Mouse (Mus musculus) CD4-positive, CD25-positive, alpha-beta regulatory T cell, adult 2 months (primary cell): ENCODE measurements around the gene Foxm1.

Source experiments
- DNase-seq: peaks from one replicate; pipeline ENCODE4 v3.0.0-alpha.2; 2012; ENCODE audit warnings: low read depth, low spot score

Gene Foxm1

GRCm38 (mm10) chr6:128362381-128363006 lies at the start of gene Foxm1, which contains the start of gene Rhno1:
Gene Foxm1 (plus strand): TSS chr6:128362967.
Gene Rhno1 (minus strand): TSS chr6:128362911.
- DNase-seq = peak; percentile 90

- DNase-seq = no peak
These were observed 48.0 kb upstream of the Foxm1 start for GRCm38 (mm10) chr6:128314796-128315195.

DNA sequence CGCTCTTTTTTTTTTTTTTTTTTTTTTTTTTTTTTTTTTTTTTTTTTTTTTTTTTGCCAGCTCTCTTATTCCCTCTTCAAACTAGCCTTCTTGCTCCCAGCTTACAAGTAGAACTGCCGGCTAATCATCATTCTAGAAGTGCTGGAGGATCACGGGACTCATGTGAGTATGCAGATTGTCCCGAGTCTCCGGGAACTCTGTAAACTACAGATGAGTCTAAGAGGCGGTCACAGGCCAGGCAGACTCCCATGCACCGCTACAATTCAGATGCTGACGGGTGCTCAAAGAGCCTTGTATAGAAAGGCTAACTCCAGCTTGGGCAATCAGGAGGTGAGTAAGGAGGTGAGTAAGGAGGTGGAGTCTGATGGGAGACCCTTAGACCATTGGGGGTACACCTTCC lies 47.2 kb upstream of the Foxm1 start:
- DNase-seq = no peak

DNA sequence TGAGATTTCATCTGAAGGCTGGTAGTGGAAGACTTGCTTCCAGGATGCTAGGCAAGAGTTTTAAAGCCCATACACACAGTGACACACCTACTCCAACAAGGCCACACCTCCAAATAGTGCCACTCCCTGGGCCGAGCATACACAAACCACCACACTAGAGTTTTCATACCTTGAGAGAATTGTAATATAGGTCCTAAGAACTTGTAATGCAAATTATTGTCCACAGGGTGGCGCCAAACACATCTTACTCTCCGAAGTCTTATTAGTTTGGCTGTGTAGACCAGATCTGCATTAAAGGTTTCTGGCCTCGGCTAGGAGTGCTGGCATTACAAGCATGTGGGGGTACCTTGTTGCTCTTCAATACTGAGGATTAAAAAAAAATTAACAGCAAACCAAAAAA lies 44.5 kb upstream of the Foxm1 start:
- DNase-seq = peak; percentile 85

DNA sequence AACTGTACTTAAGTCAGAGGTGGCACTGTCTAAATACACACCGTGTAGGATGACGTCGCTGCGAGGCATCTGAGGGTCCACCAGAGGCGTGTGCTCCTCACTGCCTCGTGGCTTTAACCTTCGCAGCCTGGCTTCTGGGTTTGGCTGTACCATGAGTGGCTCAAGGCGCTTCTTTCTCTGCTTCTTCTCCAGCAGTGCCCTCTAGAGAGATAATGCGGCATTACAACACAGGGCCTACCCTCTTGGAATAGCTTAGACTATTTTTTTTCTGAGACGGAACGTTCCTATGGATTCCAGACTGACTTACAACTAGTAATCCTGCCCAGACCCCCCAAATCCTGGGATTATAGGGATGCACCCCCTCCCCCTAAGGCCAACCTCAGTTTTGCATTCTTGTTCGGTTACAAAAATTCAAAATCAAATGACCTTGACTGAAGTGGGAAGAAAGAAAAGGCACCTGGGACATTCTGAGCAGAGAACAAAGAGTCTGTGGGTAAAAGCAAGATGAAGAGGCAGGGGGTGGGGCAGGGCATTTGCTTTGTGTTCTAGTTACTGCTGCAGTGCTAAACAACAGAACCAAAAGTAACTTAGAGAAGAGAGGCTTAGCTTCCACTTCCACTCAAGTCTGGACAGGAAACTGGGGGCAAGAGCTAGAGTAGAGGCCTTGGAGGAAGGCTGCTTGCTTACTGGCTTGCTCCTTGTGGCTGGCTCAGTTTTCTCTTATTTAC lies 28.2 kb upstream of the Foxm1 start:
- DNase-seq = peak; percentile 78

DNA sequence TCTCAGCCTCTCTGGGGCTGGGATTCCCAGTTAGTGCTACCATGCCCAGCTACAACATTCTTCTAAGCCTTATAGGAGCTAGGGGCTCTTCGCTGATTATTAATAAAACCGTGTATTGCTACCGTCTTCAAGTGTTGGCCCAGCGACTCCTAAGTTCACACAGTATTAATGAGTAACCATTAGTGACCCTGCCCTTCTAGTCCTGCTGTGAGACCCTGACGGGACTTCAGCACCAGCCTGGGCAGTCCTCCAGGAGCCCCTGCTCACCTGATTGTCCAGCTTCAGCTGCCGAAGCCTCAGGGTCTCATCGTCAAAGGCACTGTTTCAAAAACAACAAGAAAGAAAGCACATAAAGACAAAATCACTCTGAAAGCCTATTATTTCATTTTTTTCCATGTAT lies 25.3 kb upstream of the Foxm1 start:
- no peak for DNase-seq

- no peak for DNase-seq
These were observed 23.9 kb upstream of the Foxm1 start for GRCm38 (mm10) chr6:128338876-128339275.

DNA sequence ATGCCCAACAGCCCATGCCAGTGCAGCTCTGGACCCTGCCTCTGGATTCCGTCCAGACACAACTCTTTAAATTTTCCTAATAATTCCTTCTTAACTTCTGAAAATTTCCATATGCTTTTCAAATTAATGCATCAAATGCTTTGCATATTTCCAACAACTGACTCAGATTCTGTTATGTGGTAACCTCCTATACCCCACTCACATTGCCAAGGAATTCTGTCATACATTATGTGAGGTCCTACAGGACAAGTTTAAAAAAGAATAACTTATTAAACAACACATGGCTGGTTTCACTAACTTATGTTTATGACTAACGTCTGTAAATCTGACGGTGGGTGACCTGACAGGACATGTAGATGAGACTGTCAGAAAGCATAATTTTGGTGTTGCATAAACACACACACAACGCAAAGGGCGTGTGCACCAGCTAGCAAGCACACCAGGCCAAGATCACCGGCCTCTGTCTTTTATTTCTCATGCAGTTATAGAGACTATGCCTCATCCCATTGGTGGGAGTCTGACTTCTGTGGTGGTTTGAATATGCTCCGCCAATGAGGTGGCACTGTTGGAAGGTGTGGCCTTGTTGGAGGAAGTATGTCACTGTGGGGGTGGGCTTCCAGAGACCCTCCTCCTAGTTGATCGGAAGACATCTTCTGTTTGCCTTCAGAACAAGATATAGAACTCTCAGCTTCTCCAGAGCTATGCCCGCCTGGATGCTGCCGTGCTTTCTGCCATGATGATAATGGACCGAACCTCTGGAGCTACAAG lies 20.6 kb upstream of the Foxm1 start:
- no peak for DNase-seq

GRCm38 (mm10) chr6:128345623-128346022 lies 17.1 kb upstream of the Foxm1 start:
- no peak for DNase-seq

- DNase-seq = no peak
These were observed 16.0 kb upstream of the Foxm1 start for GRCm38 (mm10) chr6:128346782-128347181.

DNA sequence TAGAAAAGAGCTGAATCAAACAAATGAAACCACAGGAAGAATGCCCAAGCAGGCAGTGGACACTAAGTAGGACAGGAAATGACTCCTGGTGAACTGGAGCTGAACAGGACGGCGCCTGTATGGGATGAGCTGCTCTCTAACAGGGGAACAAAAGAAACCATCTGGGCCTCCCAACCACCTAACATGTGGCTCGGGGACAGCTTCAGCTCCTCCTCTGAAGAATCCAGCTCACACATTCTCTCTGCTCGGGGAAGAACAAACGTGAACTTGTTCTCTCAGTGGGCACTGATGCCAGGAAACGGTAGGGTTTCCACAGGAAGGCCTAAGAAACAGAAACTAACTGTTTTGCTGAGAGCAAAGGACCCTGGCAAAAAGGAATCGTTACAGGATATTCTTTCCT lies 13.1 kb upstream of the Foxm1 start:
- no peak for DNase-seq

GRCm38 (mm10) chr6:128354140-128354539 lies 8.6 kb upstream of the Foxm1 start:
- no peak for DNase-seq

DNA sequence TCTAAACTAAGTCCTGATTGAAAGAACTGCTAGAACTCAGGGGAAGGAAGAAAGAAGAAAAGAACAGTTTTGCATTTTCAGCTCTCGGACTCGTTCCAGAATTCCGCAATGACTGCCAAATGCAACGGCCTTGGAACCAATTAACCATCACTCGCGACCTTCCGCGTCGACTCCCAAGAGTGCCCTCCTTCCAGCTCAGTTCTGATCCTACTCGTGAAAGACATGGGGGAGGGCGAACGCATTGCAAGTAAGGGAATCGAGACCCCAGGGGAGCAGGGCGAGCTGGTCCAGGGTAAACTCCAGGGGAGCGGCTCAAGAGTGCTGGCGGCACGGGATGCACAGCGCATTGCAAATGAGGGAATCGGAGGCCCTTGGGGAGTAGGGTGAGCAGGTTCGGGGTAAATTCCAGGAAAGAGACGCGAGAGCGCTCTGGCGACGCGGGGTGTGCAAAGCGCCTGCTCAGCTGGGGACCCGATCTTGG lies 7.5 kb upstream of the Foxm1 start:
- no peak for DNase-seq

DNA sequence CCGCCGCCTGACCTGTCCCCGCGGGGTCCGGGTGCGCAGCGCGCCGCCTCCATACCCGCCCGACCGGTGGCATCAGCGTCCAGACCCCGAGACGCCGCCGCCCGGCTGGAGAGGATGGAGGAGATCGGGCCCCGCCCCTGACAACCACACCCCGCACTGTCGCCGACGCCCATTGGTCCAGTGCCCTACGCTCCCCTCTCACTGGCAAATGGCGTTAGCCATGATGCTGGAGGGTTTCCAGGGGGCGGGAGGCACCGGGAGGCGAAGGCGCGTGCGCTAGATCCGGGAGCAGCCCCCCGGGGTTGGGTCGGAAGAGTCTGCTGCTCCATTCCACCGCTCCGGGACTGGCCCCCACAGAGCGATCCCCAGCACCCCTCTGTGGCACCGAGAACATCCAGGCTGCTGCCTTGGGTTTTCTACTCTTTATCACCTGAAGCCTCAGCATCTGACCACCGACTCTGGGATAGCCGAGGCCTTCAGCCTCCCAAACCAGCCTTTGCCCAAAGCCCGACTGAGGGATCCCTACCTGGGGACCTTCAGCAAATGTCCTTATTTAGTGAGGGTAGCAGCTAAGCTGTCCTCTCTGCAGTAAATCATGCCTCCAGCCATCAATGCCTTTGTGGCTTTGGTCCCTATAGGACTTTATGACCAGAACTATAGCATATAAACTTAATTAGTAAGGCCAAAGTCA lies 6.9 kb upstream of the Foxm1 start, which contains the start of gene Tulp3:
Tulp3 (minus strand) TSS at position 126 of the 691 bp plus-strand sequence.
- DNase-seq = peak; percentile 92

- peak; percentile 78 for DNase-seq
These were observed 3.8 kb upstream of the Foxm1 start for GRCm38 (mm10) chr6:128358999-128359398.

DNA sequence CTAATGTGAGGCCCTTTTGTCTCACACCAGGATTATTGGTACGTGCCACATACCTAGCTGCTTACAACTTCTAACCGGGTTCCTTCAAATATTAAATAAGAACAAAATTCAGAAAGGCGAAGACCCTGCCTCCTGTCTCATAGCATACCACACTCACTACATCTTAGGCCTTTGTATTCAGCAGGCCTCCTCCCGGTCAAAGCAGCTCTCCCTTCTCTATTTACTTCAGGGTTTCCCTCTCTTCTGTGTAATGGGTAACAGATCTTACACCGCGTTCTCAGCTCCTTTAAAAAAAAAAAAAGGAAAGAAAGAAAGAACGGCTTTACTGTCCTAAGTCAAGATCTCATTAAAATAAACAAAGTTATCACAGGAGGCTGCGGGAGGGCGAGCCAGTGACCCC lies 866 bp upstream of the Foxm1 start:
- DNase-seq = no peak

GRCm38 (mm10) chr6:128363007-128363825 lies 449 bp downstream of the Foxm1 start:
- no peak for DNase-seq

DNA sequence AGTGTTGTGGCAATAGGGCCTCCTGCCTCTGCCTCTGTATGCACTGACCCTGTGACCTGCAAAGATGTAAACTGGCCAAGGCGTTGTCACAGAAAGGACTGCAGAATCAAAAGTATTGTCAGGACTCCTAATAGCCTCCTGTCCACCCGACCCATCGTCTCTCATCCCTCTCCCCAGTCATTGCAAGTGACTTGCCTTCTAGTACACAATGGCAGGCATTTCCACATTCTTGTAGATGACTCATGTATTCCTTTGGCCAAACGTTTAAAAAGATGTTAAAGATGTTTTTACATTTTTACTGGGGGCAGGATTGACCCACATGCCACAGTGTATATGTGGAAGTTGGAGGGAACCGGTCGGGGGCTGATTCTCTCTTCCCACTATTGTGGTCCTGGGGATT lies 2.0 kb downstream of the Foxm1 start:
- DNase-seq = no peak

DNA sequence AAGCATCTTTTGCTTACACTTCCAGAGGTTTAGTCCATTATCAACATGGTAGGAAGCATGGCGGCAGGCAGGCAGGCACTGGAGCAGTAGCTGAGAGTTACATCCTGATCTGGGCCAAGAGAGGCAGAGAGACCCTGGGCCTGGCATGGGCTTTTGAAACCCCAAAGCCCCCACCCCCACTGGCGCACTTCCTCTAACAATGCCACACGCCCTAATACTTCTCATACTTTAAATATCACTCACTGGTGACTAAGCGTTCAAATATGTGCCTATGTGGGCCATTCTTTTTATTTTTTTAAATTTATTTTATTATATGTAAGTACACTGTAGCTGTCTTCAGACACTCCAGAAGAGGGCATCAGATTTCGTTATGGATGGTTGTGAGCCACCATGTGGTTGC lies 3.7 kb downstream of the Foxm1 start:
- no peak for DNase-seq

DNA sequence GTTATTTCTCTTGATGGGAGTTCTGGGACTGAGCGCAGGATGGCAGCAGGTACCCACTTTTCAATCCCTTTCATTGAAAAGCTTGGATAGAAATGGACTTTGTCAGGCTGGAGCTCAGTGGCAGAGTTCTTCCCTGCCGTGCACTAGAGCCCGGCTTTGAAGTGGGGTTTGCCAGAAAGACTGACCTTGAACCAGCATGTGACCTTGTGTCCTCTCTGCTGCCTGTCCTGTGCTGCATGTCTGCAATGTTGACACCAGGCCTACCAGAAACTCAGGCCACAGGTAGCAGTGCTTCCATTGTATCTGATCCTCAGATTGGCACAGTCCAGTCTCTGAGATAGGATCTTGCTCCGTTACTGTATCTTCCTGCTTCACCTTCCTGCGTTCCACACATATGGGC lies 7.3 kb downstream of the Foxm1 start:
- no peak for DNase-seq

GRCm38 (mm10) chr6:128375192-128375591 lies 12.4 kb downstream of the Foxm1 start, which contains the start of the genes Tex52 and Gm44596:
Gene Tex52 (plus strand): TSS chr6:128375456.
Gene Gm44596 (plus strand): TSS chr6:128375503.
- DNase-seq = no peak
